Mouse (Mus musculus) kidney, adult 2 months (tissue): Measurements from ENCODE around the gene Ncor2.

Source experiments
- CTCF ChIP-seq: fragments of 200-500 bp; conservative IDR thresholded peaks from 2 replicates; pipeline ENCODE4 v1.5.1; 2011; ENCODE audit warnings: low read depth, mild to moderate bottlenecking, control low read depth, low read length, moderate library complexity, mixed read lengths; ENCODE audit not compliant: insufficient read depth, insufficient read length
- POLR2A ChIP-seq: fragments of 200-500 bp; IDR thresholded peaks from one replicate; pipeline ENCODE4 v1.6.1; 2011; ENCODE audit warnings: low read depth, low read length, control low read depth

GRCm38 (mm10) chr5:125156418-125157205 lies 22.4 kb downstream of the Ncor2 start:
- TF ChIP-seq CTCF (no peak), POLR2A (no peak)
